Mouse (Mus musculus) midbrain, postnatal 0 days (tissue): ENCODE results near the gene Omd. TPM values are rescaled to one million over a fixed set of nuclear protein-coding genes. Genes with fewer than 3 reads are reported as not detected.

Experiments
- ATAC-seq: fragments of 200-750 bp; cut with Nextera tagmentation; 2 replicates; pipeline ENCODE4 v1.8.0; 2017; ENCODE audit warnings: moderate number of reproducible peaks, mild to moderate bottlenecking, moderate TSS enrichment, moderate library complexity; ENCODE audit not compliant: low FRiP score
- DNase-seq: peaks from one replicate; pipeline ENCODE4 v3.0.0-alpha.2; 2015; ENCODE audit warnings: low spot score
- H3K27ac ChIP-seq: fragments of 300-500 bp; sonication (generic); 2 replicates; pipeline ENCODE4 v1.5.1; 2014; ENCODE audit warnings: low read depth, mild to moderate bottlenecking, low read length, mixed read lengths
- H3K27me3 ChIP-seq: fragments of 300-500 bp; sonication (generic); 2 replicates; pipeline ENCODE4 v1.6.1; 2014; ENCODE audit warnings: low read length, control low read depth, mixed read lengths; ENCODE audit not compliant: insufficient read depth
- H3K36me3 ChIP-seq: fragments of 300-500 bp; sonication (generic); 2 replicates; pipeline ENCODE4 v1.6.1; 2014; ENCODE audit warnings: low read length, control low read depth, mixed read lengths; ENCODE audit not compliant: insufficient read depth
- H3K4me1 ChIP-seq: fragments of 300-500 bp; sonication (generic); 2 replicates; pipeline ENCODE4 v1.6.1; 2014; ENCODE audit warnings: mild to moderate bottlenecking, control low read depth, antibody characterized with exemption, low read length, mixed read lengths; ENCODE audit not compliant: insufficient read depth
- H3K4me2 ChIP-seq: fragments of 300-500 bp; sonication (generic); 2 replicates; pipeline ENCODE4 v1.6.1; 2014; ENCODE audit warnings: low read depth, mild to moderate bottlenecking, low read length, mixed read lengths; ENCODE audit not compliant: poor library complexity, severe bottlenecking
- H3K4me3 ChIP-seq: fragments of 300-500 bp; sonication (generic); 2 replicates; pipeline ENCODE4 v1.5.1; 2014; ENCODE audit warnings: low read depth, mild to moderate bottlenecking, low read length, moderate library complexity
- H3K9ac ChIP-seq: fragments of 300-500 bp; sonication (generic); replicated peaks from 2 replicates; pipeline ENCODE4 v1.6.1; 2014; ENCODE audit warnings: mild to moderate bottlenecking, low read length, moderate library complexity, mixed read lengths; ENCODE audit not compliant: poor library complexity, severe bottlenecking
- H3K9me3 ChIP-seq: fragments of 300-500 bp; sonication (generic); 2 replicates; pipeline ENCODE4 v1.6.1; 2016; ENCODE audit warnings: low read length, control low read depth
- CTCF ChIP-seq: IDR thresholded peaks from 2 replicates; pipeline ENCODE4 v1.5.1; 2016; ENCODE audit warnings: antibody characterized with exemption, mild to moderate bottlenecking
- WGBS: fragments of 180-500 bp; shearing (Covaris S2); extraction: QIAGEN DNeasy Blood & Tissue Kit; methylation state at CpG from one replicate; pipeline ENCODE4 v1.1.7; 2014; 5-methylcytosine and 5-hydroxymethylcytosine counted together
- polyA plus RNA-seq: library from polyadenylated mRNA; unstranded; fragments of >200 nt; fragmentation: Nextera tagmentation; extraction: Ambion mirVana; gene quantifications from 2 replicates; pipeline ENCODE4 v1.2.1, GENCODE M21; 2015
- total RNA-seq: library from RNA; depleted of rRNA; stranded (reverse); fragments of >200 nt; gene quantifications from 2 replicates; pipeline ENCODE4 v1.2.3, GENCODE M21; 2014; rRNA removed

Omd gene
- total and polyA plus RNA-seq, 2 experiments from 2014 or later, result 1.1 TPM

GRCm38 (mm10) chr13:49618365-49618764, 36.1 kb downstream of the Omd start:
- ATAC-seq (no peak), DNase-seq (no peak)
- Histone ChIP-seq H3K27ac (no peak overlapping the region), H3K9me3 (no peaks in the 10 kb centered on the region), H3K4me2 (no peak overlapping the region), H3K4me3 (no peak overlapping the region), H3K4me1 (no peaks in the 10 kb centered on the region), H3K9ac (no peak overlapping the region), H3K36me3 (no peaks in the 10 kb centered on the region), H3K27me3 (no peaks in the 10 kb centered on the region)
- no peak for TF ChIP-seq CTCF

GRCm38 (mm10) chr13:49623216-49623615, 41.0 kb downstream of the Omd start:
- WGBS, result 85% methylated on average over 1 of the region's 1 CpGs
- no peak for TF ChIP-seq CTCF
- H3K4me3 ChIP-seq, result no peak overlapping the region
- H3K27me3 ChIP-seq, result no peaks in the 10 kb centered on the region
- ATAC-seq (no peak), DNase-seq (no peak)
- no peaks in the 10 kb centered on the region for H3K4me1 ChIP-seq
- H3K27ac ChIP-seq, result no peak overlapping the region
- no peaks in the 10 kb centered on the region for H3K36me3 ChIP-seq
- H3K9me3 ChIP-seq, result no peaks in the 10 kb centered on the region
- H3K4me2 ChIP-seq, result no peak overlapping the region
- no peak overlapping the region for H3K9ac ChIP-seq

DNA sequence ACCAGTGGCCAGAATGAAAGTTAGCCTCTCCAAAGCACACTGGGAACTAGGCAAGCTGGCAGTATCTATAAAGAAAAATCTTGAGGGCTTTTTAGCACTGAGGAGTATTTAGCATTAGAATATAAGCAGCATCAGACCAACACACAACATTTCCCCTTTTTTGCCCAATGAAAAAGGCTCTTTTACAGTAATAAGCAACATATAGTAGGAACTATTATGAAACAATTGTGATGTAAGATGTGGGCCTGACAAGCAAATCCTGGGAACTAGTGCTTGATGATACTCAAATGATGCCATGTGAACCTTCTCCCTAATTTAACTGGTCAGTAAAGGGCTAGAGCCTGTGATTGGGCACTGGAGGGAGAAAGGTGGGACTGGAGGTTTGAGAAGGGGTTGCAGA, 45.9 kb downstream of the Omd start:
- DNase-seq (no peak), ATAC-seq (no peak)
- Histone ChIP-seq H3K4me2 (no peak overlapping the region), H3K27ac (no peak overlapping the region), H3K9me3 (no peaks in the 10 kb centered on the region), H3K27me3 (no peaks in the 10 kb centered on the region), H3K4me3 (no peak overlapping the region), H3K4me1 (no peaks in the 10 kb centered on the region), H3K9ac (no peak overlapping the region), H3K36me3 (no peaks in the 10 kb centered on the region)
- no peak for TF ChIP-seq CTCF

DNA sequence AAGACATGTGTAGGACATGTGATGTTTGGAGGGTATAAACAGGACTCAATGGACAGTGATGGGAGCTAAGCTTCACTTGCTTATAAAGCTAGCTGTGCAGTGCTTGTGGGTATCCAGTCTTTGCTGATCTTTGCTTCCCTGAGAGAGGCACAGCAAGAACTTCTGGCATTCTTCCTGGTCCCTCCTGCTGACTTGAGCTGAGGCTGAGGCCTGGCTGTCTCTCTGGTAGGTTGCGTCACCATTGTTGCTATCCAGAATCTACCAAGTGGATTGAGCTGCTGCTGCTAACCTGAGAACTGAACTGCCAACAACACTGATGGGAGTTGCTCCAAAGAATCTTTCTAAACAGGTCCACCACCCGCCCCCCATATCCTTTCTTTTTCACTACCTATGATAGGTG, 46.8 kb downstream of the Omd start:
- H3K36me3 ChIP-seq, result no peaks in the 10 kb centered on the region
- no peak overlapping the region for H3K27ac ChIP-seq
- H3K4me3 ChIP-seq, result no peak overlapping the region
- H3K4me2 ChIP-seq, result no peak overlapping the region
- ATAC-seq, result no peak
- no peak overlapping the region for H3K9ac ChIP-seq
- H3K27me3 ChIP-seq, result no peaks in the 10 kb centered on the region
- no peak for TF ChIP-seq CTCF
- no peak for DNase-seq
- H3K4me1 ChIP-seq, result no peaks in the 10 kb centered on the region
- WGBS, result 95% methylated on average over 2 of the region's 2 CpGs
- H3K9me3 ChIP-seq, result no peaks in the 10 kb centered on the region

- H3K27ac ChIP-seq, result no peak overlapping the region
- TF ChIP-seq CTCF, result no peak
- no peaks in the 10 kb centered on the region for H3K27me3 ChIP-seq
- no peaks in the 10 kb centered on the region for H3K36me3 ChIP-seq
- ATAC-seq, result no peak
- 100% methylated on average over 2 of the region's 2 CpGs for WGBS
- no peak overlapping the region for H3K9ac ChIP-seq
- no peak overlapping the region for H3K4me2 ChIP-seq
- no peak overlapping the region for H3K4me3 ChIP-seq
- H3K4me1 ChIP-seq, result no peaks in the 10 kb centered on the region
- H3K9me3 ChIP-seq, result no peaks in the 10 kb centered on the region
- no peak for DNase-seq
Measured at GRCm38 (mm10) chr13:49639965-49640364, 57.7 kb downstream of the Omd start.

Other genes starting within 250 kb of the Omd start
- 49.3 and 50.4 TPM in 2 replicates for gene Bicd2, start 240.9 kb upstream of the Omd start, total RNA-seq
- gene Bicd2, start 240.9 kb upstream of the Omd start, polyA plus RNA-seq, result 24.0 and 24.1 TPM in 2 replicates
- gene Ippk, start 161.2 kb upstream of the Omd start, total RNA-seq, result 11.9 TPM in 2 replicates
- 10.4 and 10.9 TPM in 2 replicates for gene Ippk, start 161.2 kb upstream of the Omd start, polyA plus RNA-seq
- gene Tes3-ps, start 89.1 kb upstream of the Omd start, total RNA-seq, result 0.14 and 0.38 TPM in 2 replicates
- 0.34 and 0.70 TPM in 2 replicates for gene Tes3-ps, start 89.1 kb upstream of the Omd start, polyA plus RNA-seq
- 2.4 and 2.7 TPM in 2 replicates for gene Ecm2, start 77.7 kb upstream of the Omd start, total RNA-seq
- gene Ecm2, start 77.7 kb upstream of the Omd start, polyA plus RNA-seq, result 1.3 and 1.4 TPM in 2 replicates
- 0.71 and 1.6 TPM in 2 replicates for gene Aspn, start 38.0 kb upstream of the Omd start, total RNA-seq
- gene Aspn, start 38.0 kb upstream of the Omd start, polyA plus RNA-seq, result 0.74 and 0.80 TPM in 2 replicates
- 19.7 and 20.7 TPM in 2 replicates for gene Ogn, start 25.6 kb downstream of the Omd start, total RNA-seq
- 13.8 and 15.5 TPM in 2 replicates for gene Ogn, start 25.6 kb downstream of the Omd start, polyA plus RNA-seq
- gene Cenpp, start 70.3 kb downstream of the Omd start, total RNA-seq, result 1.3 and 9.3 TPM in 2 replicates
- gene Cenpp, start 70.3 kb downstream of the Omd start, polyA plus RNA-seq, result 6.9 and 7.1 TPM in 2 replicates
- 9.2 and 12.0 TPM in 2 replicates for gene Nol8, start 70.6 kb downstream of the Omd start, total RNA-seq
- gene Nol8, start 70.6 kb downstream of the Omd start, polyA plus RNA-seq, result 10.8 TPM in 2 replicates
- 30.6 and 33.4 TPM in 2 replicates for gene Iars, start 99.6 kb downstream of the Omd start, total RNA-seq
- gene Iars, start 99.6 kb downstream of the Omd start, polyA plus RNA-seq, result 19.2 and 19.8 TPM in 2 replicates
- not detected in 2 replicates for gene Gm30302, start 216.5 kb downstream of the Omd start, total RNA-seq
- gene Gm30302, start 216.5 kb downstream of the Omd start, polyA plus RNA-seq, result not detected in 2 replicates